Mouse (Mus musculus) stomach, embryonic 15.5 days (tissue): ENCODE data around the gene Dclre1b. TPM values are rescaled to one million over a fixed set of nuclear protein-coding genes. Genes with fewer than 3 reads are reported as not detected.
"Not testable (repeated sequence)": the region's sequence is repeated elsewhere in the genome, so short reads cannot be mapped to it uniquely, and the experiment has no call there.

ENCODE experiments used
- ATAC-seq: fragments of 200-750 bp; cut with Nextera tagmentation; 2 replicates; pipeline ENCODE4 v1.8.0; 2017; ENCODE audit warnings: low read depth, moderate number of reproducible peaks, moderate TSS enrichment; ENCODE audit not compliant: insufficient read depth, low FRiP score
- H3K27ac ChIP-seq: fragments of 300-500 bp; sonication (generic); 2 replicates; pipeline ENCODE4 v1.5.1; 2015; ENCODE audit warnings: mild to moderate bottlenecking, inconsistent platforms
- H3K27me3 ChIP-seq: fragments of 300-500 bp; sonication (generic); replicated peaks from 2 replicates; pipeline ENCODE4 v1.6.1; 2015; ENCODE audit warnings: inconsistent platforms
- H3K36me3 ChIP-seq: fragments of 300-500 bp; sonication (generic); 2 replicates; pipeline ENCODE4 v1.6.1; 2015; ENCODE audit warnings: inconsistent platforms
- H3K4me1 ChIP-seq: fragments of 300-500 bp; sonication (generic); 2 replicates; pipeline ENCODE4 v1.6.1; 2015; ENCODE audit warnings: inconsistent platforms
- H3K4me2 ChIP-seq: fragments of 300-500 bp; sonication (generic); 2 replicates; pipeline ENCODE4 v1.6.1; 2015; ENCODE audit warnings: mild to moderate bottlenecking, inconsistent platforms
- H3K4me3 ChIP-seq: fragments of 300-500 bp; sonication (generic); replicated peaks from 2 replicates; pipeline ENCODE4 v1.5.1; 2015; ENCODE audit warnings: inconsistent platforms
- H3K9ac ChIP-seq: fragments of 300-500 bp; sonication (generic); 2 replicates; pipeline ENCODE4 v1.6.1; 2015; ENCODE audit warnings: inconsistent platforms
- H3K9me3 ChIP-seq: fragments of 300-500 bp; sonication (generic); 2 replicates; pipeline ENCODE4 v1.6.1; 2016; ENCODE audit warnings: inconsistent platforms
- WGBS: fragments of 180-500 bp; shearing (Covaris S2); methylation state at CpG from one replicate; pipeline ENCODE4 v1.1.7; 2015; 5-methylcytosine and 5-hydroxymethylcytosine counted together
- polyA plus RNA-seq: library from polyadenylated mRNA; unstranded; fragments of >200 nt; fragmentation: Nextera tagmentation; extraction: Ambion mirVana; gene quantifications from 2 replicates; pipeline ENCODE4 v1.2.1, GENCODE M21; 2015

Gene Dclre1b
- polyA plus RNA-seq, 1 experiment from 2014 or later = 24.1 TPM

DNA sequence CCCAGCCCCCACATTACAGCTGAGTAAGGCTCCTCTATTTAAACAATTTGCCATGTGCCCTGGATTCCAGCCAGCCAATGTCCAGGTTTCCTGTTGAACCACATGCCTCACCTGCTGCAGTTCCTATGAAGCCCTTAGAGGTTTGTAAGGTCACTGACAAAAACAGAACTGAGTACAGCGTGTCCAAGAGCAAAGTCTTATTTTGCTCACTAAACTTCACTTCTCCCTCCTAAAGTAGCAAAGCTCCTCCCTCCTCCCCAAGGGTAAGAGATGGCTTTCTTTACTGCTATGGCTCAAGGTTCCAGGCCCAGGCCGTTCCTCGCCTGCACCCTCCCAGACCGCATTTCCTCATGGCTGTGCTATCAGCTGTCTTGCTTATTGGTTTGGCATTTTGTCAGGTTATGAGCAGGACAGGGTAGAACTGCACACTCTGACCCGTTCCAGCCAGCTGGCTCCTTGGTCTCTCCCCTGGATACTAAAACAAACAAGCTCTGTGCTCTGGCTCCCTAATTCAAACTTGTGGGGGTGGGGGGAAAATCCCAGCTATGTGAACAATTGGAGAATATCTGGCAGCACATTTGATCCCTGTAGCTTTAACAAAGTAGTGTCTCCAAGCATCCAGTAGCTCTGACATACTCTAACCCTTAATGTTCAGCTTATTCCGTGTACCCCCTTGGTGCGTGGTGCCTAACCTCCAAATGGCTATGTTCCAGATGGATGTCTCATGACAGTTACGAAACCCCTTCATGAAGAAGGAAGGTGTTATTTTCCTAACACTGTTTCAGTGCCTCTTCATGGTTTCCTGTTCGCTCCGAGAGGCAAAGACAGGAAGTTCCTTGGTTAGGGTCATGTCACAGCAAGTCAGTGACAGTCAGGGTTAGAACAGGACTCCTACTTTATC, 7.4 kb downstream of the Dclre1b start:
- Histone ChIP-seq H3K4me2 (peak overlapping the region; percentile 10; the same call in 1 of the 2 replicates), H3K36me3 (peaks cover 22% of the 10 kb centered on the region), H3K27ac (peak overlapping the region; percentile 81), H3K27me3 (no peaks in the 10 kb centered on the region), H3K4me3 (no peak overlapping the region), H3K9me3 (no peaks in the 10 kb centered on the region), H3K4me1 (peaks cover 10% of the 10 kb centered on the region; the same call in 1 of the 2 replicates), H3K9ac (no peak overlapping the region)
- peak; percentile 82 for ATAC-seq
- 52% methylated on average over 10 of the region's 10 CpGs for WGBS

- Histone ChIP-seq H3K4me1 (peaks cover 10% of the 10 kb centered on the region; the same call in 1 of the 2 replicates), H3K36me3 (peaks cover 12% of the 10 kb centered on the region), H3K9me3 (no peaks in the 10 kb centered on the region), H3K9ac (no peak overlapping the region), H3K27me3 (no peaks in the 10 kb centered on the region), H3K27ac (no peak overlapping the region), H3K4me3 (no peak overlapping the region), H3K4me2 (no peak overlapping the region)
- peak; percentile 90 for ATAC-seq
- WGBS = 60% methylated on average over 2 of the region's 2 CpGs
Observed at GRCm38 (mm10) chr3:103799507-103799906, 9.7 kb downstream of the Dclre1b start.

DNA sequence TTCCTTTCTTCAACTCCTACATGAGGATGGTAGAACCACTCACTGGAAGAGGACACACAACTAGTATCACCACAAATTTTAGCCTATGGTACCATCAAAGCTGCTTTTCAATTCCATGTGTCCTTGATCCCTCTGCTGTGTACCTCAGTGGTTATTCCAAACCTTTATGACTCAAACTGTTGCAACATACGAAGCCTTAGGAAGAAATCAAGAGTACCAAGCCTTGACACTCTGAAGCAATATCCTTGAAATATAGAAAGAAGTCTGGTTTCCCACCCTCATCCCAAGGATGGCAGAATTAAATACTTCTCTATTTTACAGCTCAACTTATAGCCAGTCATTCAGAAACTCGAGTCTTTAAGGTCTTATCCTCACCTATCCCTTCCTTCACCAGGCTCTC, 12.9 kb downstream of the Dclre1b start:
- no peaks in the 10 kb centered on the region for H3K9me3 ChIP-seq
- no peak overlapping the region for H3K9ac ChIP-seq

DNA sequence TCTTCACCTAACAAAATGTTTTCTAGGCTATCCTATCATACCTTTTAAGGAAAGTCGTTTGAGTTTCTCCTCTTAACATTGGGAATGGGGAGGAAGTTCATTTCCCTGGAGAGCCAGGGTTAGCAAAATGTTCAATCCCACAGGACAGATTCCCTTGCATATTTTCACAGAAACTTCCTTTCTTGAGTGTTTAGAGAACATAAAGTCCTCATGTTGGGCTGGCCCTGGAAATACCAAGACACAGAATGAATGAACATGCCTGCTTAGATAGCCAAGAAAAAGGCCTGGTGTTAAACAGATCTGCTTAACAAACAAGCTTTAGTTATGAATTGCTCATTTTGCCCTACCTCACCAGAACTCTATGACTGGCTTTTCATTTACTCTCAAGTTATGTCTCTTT, 16.7 kb downstream of the Dclre1b start:
- H3K27me3 ChIP-seq = no peaks in the 10 kb centered on the region
- 74% methylated on average over 1 of the region's 1 CpGs for WGBS
- no peak overlapping the region for H3K9ac ChIP-seq
- H3K9me3 ChIP-seq = no peaks in the 10 kb centered on the region
- H3K4me2 ChIP-seq = no peak overlapping the region
- no peak for ATAC-seq
- no peak overlapping the region for H3K27ac ChIP-seq
- no peaks in the 10 kb centered on the region for H3K4me1 ChIP-seq
- H3K4me3 ChIP-seq = no peak overlapping the region
- no peaks in the 10 kb centered on the region for H3K36me3 ChIP-seq

More for the DNA sequence above, 12.9 kb downstream of the Dclre1b start:
- no peak overlapping the region for H3K4me3 ChIP-seq
- no peaks in the 10 kb centered on the region for H3K36me3 ChIP-seq
- 59% methylated on average over 2 of the region's 2 CpGs for WGBS
- H3K4me1 ChIP-seq = peaks cover under 1% of the 10 kb centered on the region; the same call in 1 of the 2 replicates
- no peak overlapping the region for H3K27ac ChIP-seq
- H3K27me3 ChIP-seq = no peaks in the 10 kb centered on the region
- no peak for ATAC-seq
- no peak overlapping the region for H3K4me2 ChIP-seq

DNA sequence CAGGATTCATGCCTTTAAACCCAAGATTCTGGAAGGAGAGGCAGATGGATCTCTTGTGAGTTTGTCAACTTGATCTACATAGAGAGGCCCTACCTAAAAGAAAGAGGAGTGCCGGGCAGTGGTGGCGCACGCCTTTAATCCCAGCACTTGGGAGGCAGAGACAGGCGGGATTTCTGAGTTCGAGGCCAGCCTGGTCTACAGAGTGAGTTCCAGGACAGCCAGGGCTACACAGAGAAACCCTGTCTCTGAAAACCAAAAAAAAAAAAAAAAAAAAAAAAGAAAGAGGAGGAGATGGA, 17.2 kb downstream of the Dclre1b start:
- not testable (repeated sequence) for H3K9ac ChIP-seq, ATAC-seq, H3K4me1 ChIP-seq, H3K36me3 ChIP-seq, H3K27me3 ChIP-seq, H3K9me3 ChIP-seq
- H3K27ac ChIP-seq = peak overlapping the region; percentile 90; the same call in 1 of the 2 replicates
- H3K4me2 ChIP-seq = peak overlapping the region; percentile 76; the same call in 1 of the 2 replicates
- 70% methylated on average over 5 of the region's 5 CpGs for WGBS
- H3K4me3 ChIP-seq = 0 out of 2 replicates have a peak overlapping the region, but pooled peaks have one; percentile 91

DNA sequence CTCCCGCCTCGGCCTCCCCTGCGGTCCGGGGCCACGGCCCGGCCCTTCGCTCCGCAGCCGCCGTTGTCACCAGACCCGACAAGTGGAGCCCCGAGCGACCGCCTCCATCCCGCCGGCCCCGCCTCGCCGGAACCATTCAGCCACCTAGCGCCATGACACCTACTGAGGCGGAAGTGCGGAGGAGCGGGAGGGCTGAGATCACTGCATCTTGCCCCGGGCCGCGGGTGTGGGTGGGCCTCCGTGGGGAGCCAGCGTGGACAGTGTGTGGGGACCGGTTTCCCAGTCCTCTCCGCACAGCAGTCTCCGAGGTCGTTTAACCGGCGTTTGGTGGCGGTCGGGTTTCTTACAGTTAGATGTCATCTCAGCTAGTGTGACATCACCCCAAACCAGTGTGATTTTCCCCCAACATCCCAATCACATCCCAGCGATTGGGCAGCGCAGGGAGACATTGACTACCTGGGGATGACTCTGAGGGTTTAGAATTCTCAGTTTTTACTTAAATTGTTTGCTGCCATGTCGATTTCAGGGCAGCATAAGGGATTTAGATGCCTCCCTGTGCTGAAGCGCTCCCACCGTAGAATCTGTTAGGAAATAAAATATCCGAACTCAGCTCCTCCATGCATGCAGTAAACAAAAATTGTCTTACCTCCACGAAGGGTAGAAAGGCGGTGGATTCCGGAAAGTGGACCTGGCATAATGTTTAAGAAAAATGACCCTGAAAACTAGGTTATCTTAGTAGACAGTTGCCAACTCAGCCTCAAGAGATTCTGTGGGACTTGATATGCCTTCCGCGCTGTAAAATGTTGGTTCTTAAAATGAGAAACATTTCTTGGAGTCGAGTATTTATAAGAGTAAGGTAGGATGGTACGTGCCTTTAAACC, 17.8 kb downstream of the Dclre1b start, which contains the start of gene Hipk1:
TSS of gene Hipk1 (minus strand) at position 334 of the 881 bp plus-strand sequence.
- Histone ChIP-seq H3K9me3 (no peaks in the 10 kb centered on the region), H3K9ac (peak within 1 kb of the TSS; percentile 84), H3K4me1 (no peaks in the 10 kb centered on the region), H3K4me2 (peak within 1 kb of the TSS; percentile 76), H3K27ac (peak within 1 kb of the TSS; percentile 90), H3K4me3 (peak within 1 kb of the TSS; percentile 91), H3K36me3 (no peaks in the 10 kb centered on the region), H3K27me3 (no peaks in the 10 kb centered on the region)
- ATAC-seq = peak; percentile 93
- WGBS = 9% methylated on average over 49 of the region's 49 CpGs

DNA sequence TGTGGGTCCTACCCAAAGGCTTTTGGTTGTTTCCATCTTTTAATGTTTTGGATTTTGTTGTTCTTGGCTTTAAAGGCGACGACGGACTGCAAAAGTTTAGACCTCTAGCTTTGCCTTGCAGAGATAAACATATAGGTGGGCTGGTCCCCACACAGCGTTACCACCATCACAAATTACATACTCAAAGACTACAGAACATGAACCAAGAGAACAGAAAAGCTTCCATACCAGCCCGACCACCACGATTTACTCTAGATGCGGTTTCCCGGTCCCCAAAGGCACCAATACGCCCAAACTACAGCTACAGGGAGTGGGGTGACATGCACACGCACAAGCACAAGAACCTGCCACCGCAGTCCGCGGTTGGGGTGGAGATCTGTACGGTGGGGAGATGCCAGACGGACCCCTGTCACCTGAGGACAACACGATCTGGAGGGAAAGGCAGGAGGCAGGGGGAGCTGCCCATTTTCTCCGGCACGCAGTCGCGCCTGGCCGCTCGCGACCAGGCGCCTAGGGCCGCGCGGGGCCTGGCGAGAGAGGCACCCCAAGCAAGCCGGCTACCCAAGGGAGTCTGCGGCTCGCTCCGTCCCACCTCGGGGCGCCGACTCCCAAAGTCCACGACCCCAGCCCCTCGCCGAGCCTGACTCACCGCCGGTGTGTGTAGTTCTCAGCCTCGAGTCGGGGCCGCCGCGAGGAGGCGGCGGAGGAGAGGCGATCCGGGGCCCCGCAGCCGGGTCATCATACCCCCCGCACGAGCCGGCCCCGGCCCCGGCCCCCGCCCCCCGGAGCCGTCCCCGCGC, 18.7 kb downstream of the Dclre1b start:
- ATAC-seq = peak; percentile 68
- Histone ChIP-seq H3K9me3 (no peaks in the 10 kb centered on the region), H3K4me3 (peak overlapping the region; percentile 91), H3K36me3 (no peaks in the 10 kb centered on the region), H3K4me2 (peak overlapping the region; percentile 76), H3K27me3 (no peaks in the 10 kb centered on the region), H3K9ac (peak overlapping the region; percentile 84), H3K4me1 (no peaks in the 10 kb centered on the region), H3K27ac (peak overlapping the region; percentile 90)
- under 1% methylated on average over 51 of the region's 61 CpGs for WGBS

DNA sequence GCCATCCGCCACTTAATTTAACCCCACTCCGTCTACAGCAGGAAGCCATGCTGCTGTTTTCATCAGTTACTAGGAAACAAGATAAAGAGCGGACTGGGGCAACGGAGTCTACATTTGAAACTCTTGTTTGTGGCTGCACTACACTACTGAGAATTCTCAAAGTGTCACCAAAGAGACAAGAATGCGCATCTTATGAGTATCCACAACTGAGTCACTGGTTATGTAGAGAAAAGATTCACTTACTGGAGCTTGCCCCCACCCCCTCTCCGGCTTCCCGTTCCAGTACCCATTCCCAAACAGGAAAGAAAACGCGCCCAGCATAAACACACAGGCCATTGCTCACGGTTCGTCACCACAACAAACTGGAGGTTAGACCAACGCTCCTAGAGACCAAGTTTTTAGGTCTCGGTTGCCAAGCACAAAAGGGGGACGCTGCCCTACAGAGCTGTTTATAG, 19.3 kb downstream of the Dclre1b start:
- H3K4me3 ChIP-seq = peak overlapping the region; percentile 91
- no peaks in the 10 kb centered on the region for H3K4me1 ChIP-seq
- peak overlapping the region; percentile 84 for H3K9ac ChIP-seq
- H3K27me3 ChIP-seq = no peaks in the 10 kb centered on the region
- H3K27ac ChIP-seq = peak overlapping the region; percentile 90
- WGBS = 1% methylated on average over 14 of the region's 14 CpGs
- no peaks in the 10 kb centered on the region for H3K36me3 ChIP-seq
- peak overlapping the region; percentile 76 for H3K4me2 ChIP-seq
- H3K9me3 ChIP-seq = no peaks in the 10 kb centered on the region
- ATAC-seq = no peak

DNA sequence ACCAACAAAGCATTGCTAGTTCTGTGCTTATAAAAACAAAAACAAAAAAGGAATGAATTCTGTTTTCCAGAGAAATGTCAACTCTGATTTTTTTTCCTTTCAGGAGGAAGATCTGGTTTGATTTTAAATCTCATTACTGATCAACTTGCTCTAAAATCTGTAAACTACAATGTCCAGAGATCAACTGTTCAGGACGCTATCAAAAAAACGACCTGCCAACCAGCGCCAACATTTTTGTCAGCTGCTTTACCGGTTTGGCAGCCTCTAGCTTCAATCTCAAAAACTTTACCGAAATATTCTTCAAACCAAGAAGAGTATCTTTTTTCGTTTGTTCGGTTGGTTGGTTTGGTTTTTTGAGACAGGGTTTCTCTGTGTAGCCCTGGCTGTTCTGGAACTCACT, 20.1 kb downstream of the Dclre1b start:
- no peak for ATAC-seq
- Histone ChIP-seq H3K36me3 (no peaks in the 10 kb centered on the region), H3K27ac (no peak overlapping the region), H3K27me3 (no peaks in the 10 kb centered on the region), H3K4me3 (peak overlapping the region; percentile 91), H3K4me2 (peak overlapping the region; percentile 76), H3K9me3 (no peaks in the 10 kb centered on the region), H3K4me1 (peaks cover under 1% of the 10 kb centered on the region; the same call in 1 of the 2 replicates), H3K9ac (no peak overlapping the region)
- WGBS = 70% methylated on average over 7 of the region's 7 CpGs

- WGBS = 63% methylated on average over 7 of the region's 7 CpGs
- peak overlapping the region; percentile 21; the same call in 1 of the 2 replicates for H3K27ac ChIP-seq
Observed at GRCm38 (mm10) chr3:103787225-103787624, 22.0 kb downstream of the Dclre1b start.

More at GRCm38 (mm10) chr3:103787225-103787624, 22.0 kb downstream of the Dclre1b start:
- Histone ChIP-seq H3K4me1 (peaks cover 11% of the 10 kb centered on the region; the same call in 1 of the 2 replicates), H3K4me3 (no peak overlapping the region), H3K4me2 (no peak overlapping the region), H3K9ac (no peak overlapping the region), H3K27me3 (no peaks in the 10 kb centered on the region), H3K36me3 (no peaks in the 10 kb centered on the region), H3K9me3 (no peaks in the 10 kb centered on the region)
- no peak for ATAC-seq
